Mouse (Mus musculus): ENCODE measurements around the gene Snx4. TPM values are rescaled to one million over a fixed set of nuclear protein-coding genes. Genes with fewer than 3 reads are reported as not detected.

Gene Snx4
- 47.7 to 57.6 TPM (median 50.5 TPM) in 4 replicates for total RNA-seq (2023)

DNA sequence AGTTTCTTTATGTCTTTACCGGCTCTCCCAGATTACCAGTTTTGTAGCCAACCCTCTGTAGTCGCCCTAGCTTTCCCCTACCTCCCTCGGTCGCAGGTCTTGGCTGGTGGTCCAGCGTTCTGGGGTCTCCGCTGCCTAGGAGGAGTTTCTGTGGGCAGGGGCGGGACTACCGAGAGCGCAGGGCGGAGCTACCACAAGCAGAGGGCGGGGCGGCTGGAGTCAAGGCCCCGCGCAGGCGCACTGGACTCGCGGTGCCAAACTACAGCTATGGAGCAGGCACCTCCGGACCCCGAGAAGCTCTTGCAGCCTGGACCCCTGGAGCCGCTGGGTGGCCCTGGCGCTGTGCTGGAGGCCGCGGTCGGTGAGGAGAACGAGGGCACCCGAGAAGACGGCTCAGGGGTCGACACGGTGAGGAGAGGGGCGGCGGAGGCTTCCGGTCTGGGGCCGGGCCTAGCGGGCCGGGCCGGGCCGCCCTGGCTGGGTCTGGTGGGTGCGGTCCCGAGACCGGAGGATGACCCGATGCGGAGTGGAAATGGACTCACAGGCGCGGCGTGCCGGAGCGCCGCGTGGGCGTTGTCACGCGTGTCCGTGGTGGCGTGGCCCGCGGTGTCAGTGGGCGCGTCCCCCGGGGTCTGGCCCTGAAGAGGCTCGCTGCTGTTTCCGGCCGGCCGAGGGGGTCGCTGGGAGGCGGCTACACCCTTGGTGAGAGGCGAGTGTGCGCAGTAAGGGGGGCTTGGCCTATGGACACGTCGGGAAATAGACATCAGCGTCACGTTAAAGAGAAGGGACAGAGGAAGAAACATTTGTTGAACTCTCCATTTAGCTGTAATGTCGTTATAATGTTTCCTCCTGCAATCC lies at the start of gene Snx4:
TSS of gene Snx4 (plus strand) at position 249 of the 858 bp plus-strand sequence.

Other genes with a start within 250 kb of the Snx4 start
- gene Iqcg, start 195.2 kb upstream of the Snx4 start, total RNA-seq (2023): 0.30 to 0.72 TPM in 2 of 4 replicates, not detected in the others
- gene Rpl35a, start 195.0 kb upstream of the Snx4 start, total RNA-seq (2023): 1,050 to 1,129 TPM (median 1,120 TPM) in 4 replicates
- gene Lmln, start 188.9 kb upstream of the Snx4 start, total RNA-seq (2023): 1.5 to 3.1 TPM (median 2.6 TPM) in 4 replicates
- 23.8 to 25.8 TPM (median 24.6 TPM) in 4 replicates for gene Osbpl11, start 66.4 kb upstream of the Snx4 start, total RNA-seq (2023)
- 71.1 to 84.9 TPM (median 73.4 TPM) in 4 replicates for gene Zfp148, start 129.4 kb downstream of the Snx4 start, total RNA-seq (2023)